Mouse (Mus musculus) WW6 (cell line): ENCODE measurements around the gene Zfp800.

ENCODE experiments used
- DNase-seq: peaks from one replicate; pipeline ENCODE4 v3.0.0-alpha.2; 2013; ENCODE audit warnings: low read depth, low spot score

Zfp800 gene

GRCm38 (mm10) chr6:28203454-28203853 lies 194.4 kb downstream of the Zfp800 start:
- DNase-seq: no peak

DNA sequence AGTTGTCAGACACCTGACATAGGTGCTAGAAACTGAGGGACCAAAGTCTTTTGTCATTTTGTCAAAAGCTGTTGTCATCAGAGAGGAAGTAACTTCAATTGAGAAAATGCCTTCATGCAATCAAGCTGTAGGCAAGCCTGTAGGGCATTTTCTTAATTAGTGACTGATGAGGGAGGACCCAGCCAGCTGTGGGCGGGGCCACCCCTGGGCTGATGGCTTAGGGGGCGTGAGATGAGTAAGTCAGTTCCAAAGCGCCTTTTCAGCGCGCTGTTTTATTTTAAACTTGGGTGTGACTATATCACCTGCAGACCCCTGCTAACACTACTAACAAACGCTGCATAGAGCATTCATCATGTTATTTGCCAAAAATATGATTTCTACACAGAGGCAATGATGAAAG lies 195.0 kb downstream of the Zfp800 start:
- no peak for DNase-seq

DNA sequence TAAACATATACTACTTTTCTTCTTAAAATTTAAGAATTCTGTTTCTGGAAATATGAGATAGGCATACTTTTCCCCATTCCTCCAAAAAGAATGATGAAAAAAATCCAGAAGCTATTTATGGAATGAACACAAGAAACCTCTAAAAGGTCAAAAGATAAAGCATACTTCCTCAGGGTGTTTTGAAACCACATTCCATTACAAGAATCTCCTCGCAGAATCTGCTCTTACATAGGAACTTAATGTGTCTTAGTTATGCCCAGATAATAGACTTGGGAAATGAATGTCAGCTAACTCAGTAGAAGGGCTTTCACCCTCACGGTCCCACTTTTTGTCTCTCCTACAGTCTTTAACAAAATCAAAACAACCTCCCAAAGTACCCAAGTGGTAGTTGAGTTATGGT lies 203.9 kb downstream of the Zfp800 start:
- DNase-seq: no peak

GRCm38 (mm10) chr6:28191935-28192334 lies 205.9 kb downstream of the Zfp800 start:
- DNase-seq: no peak
